Mouse (Mus musculus) olfactory bulb, adult 2 months (tissue): ENCODE measurements around the gene Nrde2. TPM values are rescaled to one million over a fixed set of nuclear protein-coding genes. Genes with fewer than 3 reads are reported as not detected.

Source experiments
- H3K27ac ChIP-seq: fragments of 200-500 bp; 2 replicates; pipeline ENCODE4 v1.5.1; 2012; ENCODE audit warnings: low read depth, low read length; ENCODE audit not compliant: insufficient read depth
- H3K4me1 ChIP-seq: fragments of 200-500 bp; 2 replicates; pipeline ENCODE4 v1.6.1; 2012; ENCODE audit warnings: low read length; ENCODE audit not compliant: control insufficient read depth, insufficient read depth
- H3K4me3 ChIP-seq: fragments of 200-500 bp; 2 replicates; pipeline ENCODE4 v1.5.1; 2012; ENCODE audit warnings: mild to moderate bottlenecking, low read depth, low read length, moderate library complexity; ENCODE audit not compliant: insufficient read depth
- CTCF ChIP-seq: fragments of 200-500 bp; IDR thresholded peaks from 2 replicates; pipeline ENCODE4 v1.5.1; 2012; ENCODE audit warnings: low read depth, mild to moderate bottlenecking, low read length, moderate library complexity; ENCODE audit not compliant: insufficient read depth
- POLR2A ChIP-seq: fragments of 200-500 bp; IDR thresholded peaks from 2 replicates; pipeline ENCODE4 v1.6.1; 2012; ENCODE audit warnings: mild to moderate bottlenecking, low read depth, low read length, moderate library complexity; ENCODE audit not compliant: insufficient read depth
- WGBS: fragments of 180-500 bp; shearing (Covaris S2); methylation state at CpG from one replicate; pipeline ENCODE4 v1.1.7; 2018; 5-methylcytosine and 5-hydroxymethylcytosine counted together
- polyA plus RNA-seq: library from polyadenylated mRNA; stranded (reverse); fragments of >200 nt; gene quantifications from 2 replicates; pipeline ENCODE4 v1.2.4, GENCODE M21; 2012; ENCODE audit warnings: low replicate concordance; ENCODE audit not compliant: missing spikeins, insufficient read depth, insufficient read length

Gene Nrde2
- polyA plus RNA-seq, 1 experiment: not detected

DNA sequence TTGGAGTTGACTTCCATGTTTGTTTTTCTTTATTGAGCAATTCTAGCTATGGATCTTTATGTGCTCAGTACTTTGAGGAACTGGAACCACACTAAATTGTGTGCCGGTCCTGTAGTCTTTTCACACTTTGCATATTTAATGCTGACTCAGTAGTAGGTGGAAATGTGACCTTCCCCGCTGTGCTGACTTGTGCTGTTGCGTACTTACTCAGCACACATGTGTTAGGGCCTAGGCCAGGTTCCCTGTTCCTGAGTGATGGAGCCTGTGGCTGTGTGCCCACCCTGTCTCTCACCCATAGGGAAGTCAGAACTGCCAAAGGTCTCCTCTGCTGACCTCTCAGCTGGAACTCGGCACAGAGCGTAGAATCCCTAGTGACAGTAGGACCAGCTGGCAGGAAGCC, 43.5 kb downstream of the Nrde2 start:
- WGBS: 85% methylated on average over 5 of the region's 5 CpGs
- Histone ChIP-seq H3K4me3 (no peak overlapping the region), H3K27ac (no peak overlapping the region), H3K4me1 (peaks cover 5% of the 10 kb centered on the region; the same call in 1 of the 2 replicates)
- no peak for TF ChIP-seq POLR2A
- TF ChIP-seq CTCF: no peak

DNA sequence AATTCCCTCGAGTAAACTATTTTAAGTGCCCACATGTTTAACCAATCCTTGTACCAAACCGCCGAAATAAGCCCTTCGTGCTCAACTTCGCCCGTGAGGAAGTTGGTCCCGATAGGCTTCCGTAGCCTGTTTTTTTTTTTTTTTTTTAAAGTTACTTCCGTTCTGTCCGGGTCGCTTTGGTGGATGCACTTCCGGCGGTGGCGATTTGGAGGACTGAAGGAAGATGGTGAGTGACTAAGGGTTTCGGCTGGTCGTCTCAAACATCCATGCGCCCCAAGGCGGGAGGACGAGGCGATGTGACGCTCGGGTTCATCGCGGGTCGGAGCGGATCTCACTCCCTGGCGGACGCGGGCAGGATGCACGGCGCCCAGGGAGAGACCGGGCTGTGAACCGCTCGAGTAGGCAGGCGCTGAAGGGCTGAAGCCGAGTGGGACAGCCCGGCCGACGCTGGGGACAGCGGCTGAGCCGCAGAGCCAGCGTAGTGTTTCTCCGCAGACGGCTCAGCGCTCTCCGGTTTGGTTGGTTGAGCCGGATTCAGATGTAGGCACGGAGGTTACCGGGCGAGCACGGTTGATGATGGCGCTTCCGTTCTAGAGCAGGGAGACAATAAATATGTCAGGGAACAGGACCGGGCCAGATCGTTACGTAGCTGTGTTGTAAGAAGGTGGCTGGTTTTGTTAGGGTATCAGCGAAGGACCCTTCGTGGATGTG, 49.3 kb downstream of the Nrde2 start, which contains the start of gene Psmc1:
Psmc1 (plus strand) TSS at position 169 of the 711 bp plus-strand sequence.
- 0% methylated on average over 58 of the region's 58 CpGs for WGBS
- Histone ChIP-seq H3K27ac (peak within 1 kb of the TSS; percentile 78), H3K4me3 (peak within 1 kb of the TSS; percentile 98), H3K4me1 (peaks cover 13% of the 10 kb centered on the region; the same call in 1 of the 2 replicates)
- TF ChIP-seq POLR2A: peak; percentile 58; the same call in 1 of the 2 replicates
- no peak for TF ChIP-seq CTCF

DNA sequence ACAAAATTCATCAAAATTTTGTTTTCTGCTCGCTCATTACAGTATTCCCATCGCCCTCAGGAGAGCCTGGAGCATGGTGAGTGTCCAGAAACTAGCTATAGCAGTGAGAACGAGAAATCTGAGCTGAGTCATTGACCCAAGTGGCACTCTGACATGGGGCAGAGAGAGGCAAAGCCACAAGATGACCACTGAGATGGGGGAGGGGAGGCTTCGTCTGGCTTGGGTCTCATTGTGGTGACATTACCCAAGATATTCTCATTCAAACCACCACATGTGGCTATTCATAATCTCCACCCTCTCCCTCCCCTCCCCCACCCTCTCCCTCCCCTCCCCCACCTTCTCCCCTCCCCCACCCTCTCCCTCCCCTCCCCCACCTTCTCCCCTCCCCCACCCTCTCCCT, 52.0 kb downstream of the Nrde2 start:
- WGBS: 59% methylated on average over 4 of the region's 4 CpGs

GRCm38 (mm10) chr12:100106275-100106895, 53.1 kb downstream of the Nrde2 start:
- WGBS: 10% methylated on average over 20 of the region's 20 CpGs
- peaks cover 11% of the 10 kb centered on the region; the same call in 1 of the 2 replicates for H3K4me1 ChIP-seq
- H3K27ac ChIP-seq: no peak overlapping the region
- TF ChIP-seq CTCF (peak; percentile 57), POLR2A (no peak)
- H3K4me3 ChIP-seq: no peak overlapping the region

More for the DNA sequence above, 52.0 kb downstream of the Nrde2 start:
- H3K27ac ChIP-seq: no peak overlapping the region
- TF ChIP-seq POLR2A (no peak), CTCF (no peak)
- no peak overlapping the region for H3K4me3 ChIP-seq
- peaks cover 13% of the 10 kb centered on the region; the same call in 1 of the 2 replicates for H3K4me1 ChIP-seq

GRCm38 (mm10) chr12:100104530-100104929, 54.9 kb downstream of the Nrde2 start:
- no peak overlapping the region for H3K27ac ChIP-seq
- H3K4me1 ChIP-seq: peaks cover 11% of the 10 kb centered on the region; the same call in 1 of the 2 replicates
- 93% methylated on average over 5 of the region's 5 CpGs for WGBS
- H3K4me3 ChIP-seq: no peak overlapping the region
- no peak for TF ChIP-seq CTCF
- no peak for TF ChIP-seq POLR2A

DNA sequence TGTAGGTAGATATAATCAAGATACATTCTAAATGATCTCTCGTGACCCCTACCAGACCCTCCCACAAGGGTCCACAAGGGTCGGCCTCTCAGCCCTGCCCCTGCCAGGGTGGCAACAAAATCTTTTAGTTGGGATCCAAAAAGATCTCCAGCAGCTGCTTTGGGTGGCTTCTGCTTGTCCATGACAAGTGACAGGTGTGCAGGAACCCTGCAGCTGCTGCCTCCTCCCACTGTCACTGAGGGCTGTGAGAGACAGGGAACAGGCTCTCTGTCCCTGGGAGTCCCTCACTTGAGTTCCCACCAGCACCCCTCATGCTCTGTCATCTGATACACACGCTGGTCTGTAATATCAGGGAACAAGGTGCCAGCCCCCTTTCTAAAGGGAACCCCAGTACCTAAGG, 57.8 kb downstream of the Nrde2 start:
- H3K27ac ChIP-seq: no peak overlapping the region
- peaks cover 22% of the 10 kb centered on the region for H3K4me1 ChIP-seq
- 83% methylated on average over 3 of the region's 3 CpGs for WGBS
- TF ChIP-seq POLR2A: no peak
- TF ChIP-seq CTCF: no peak
- H3K4me3 ChIP-seq: no peak overlapping the region

DNA sequence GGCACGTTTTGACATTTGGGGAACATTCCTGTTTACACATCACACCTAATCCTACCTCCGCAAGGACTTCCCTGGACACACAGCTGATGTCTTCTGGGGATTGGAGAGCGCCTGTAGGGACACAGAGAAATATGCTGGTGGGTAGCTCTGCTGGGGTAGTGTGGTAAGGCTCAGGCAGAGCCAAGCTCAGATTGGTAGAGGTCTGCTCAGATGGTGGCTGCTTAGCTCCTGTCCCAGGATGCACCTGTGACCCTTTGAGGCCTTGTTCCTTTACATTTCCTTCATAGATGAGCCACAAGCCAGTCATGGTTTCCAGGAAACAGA, 58.8 kb downstream of the Nrde2 start:
- WGBS: 78% methylated on average over 3 of the region's 3 CpGs

DNA sequence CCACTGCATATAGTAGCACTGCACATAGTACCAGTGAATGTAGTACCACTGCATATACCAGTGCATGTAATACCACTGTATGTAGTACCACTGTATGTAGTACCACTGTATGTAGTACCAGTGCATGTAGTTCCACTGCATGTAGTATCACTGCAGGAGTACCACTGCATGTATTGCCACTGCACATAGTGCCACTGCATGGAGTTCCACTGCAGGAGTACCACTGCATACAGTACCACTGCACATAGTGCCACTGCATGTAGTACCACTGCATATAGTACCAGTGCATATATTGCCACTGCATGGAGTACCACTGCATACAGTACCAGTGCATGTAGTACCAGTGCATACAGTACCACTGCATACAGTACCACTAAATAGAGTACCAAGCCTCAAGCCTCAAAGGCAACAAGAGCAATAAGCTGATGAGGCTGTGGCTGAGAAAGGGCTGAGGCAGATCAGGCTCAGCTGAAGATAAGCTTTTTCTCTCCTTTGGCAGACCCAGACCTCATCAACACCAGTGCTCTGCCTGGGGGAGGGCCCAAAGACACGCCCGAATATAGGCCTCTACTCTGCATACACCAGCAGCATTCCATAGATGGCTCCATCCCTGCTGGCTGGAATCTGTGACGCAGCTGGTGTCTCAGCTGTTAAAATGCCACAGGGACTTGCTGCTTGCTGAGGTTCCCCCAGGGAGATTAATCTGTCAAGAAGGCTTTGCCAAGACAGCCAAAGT, 59.3 kb downstream of the Nrde2 start:
- H3K27ac ChIP-seq: no peak overlapping the region
- H3K4me1 ChIP-seq: peaks cover 17% of the 10 kb centered on the region
- H3K4me3 ChIP-seq: no peak overlapping the region
- TF ChIP-seq POLR2A: no peak
- TF ChIP-seq CTCF: no peak
- 52% methylated on average over 3 of the region's 3 CpGs for WGBS

More for the DNA sequence above, 58.8 kb downstream of the Nrde2 start:
- Histone ChIP-seq H3K27ac (no peak overlapping the region), H3K4me1 (peaks cover 17% of the 10 kb centered on the region), H3K4me3 (no peak overlapping the region)
- TF ChIP-seq POLR2A: no peak
- no peak for TF ChIP-seq CTCF

DNA sequence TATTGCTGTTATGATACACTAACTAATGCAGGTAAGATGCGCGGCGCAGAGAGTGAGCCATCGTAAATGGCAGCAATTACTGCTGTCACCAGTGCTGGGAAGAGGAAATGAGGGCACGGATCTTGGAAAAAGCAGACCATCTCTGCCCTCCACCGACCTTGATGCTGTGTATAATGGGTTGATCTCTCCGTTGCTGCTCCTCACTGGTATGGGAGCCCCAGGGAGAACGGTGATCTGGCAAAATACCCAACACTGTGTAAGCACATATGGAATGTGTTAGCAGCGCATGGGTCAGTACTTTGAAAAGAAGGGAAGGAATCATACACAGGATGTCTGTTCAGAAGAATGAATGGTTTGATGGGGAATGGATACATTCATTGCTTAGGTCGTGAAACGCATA, 66.4 kb downstream of the Nrde2 start:
- peaks cover 5% of the 10 kb centered on the region for H3K4me1 ChIP-seq
- no peak for TF ChIP-seq POLR2A
- no peak for TF ChIP-seq CTCF
- no peak overlapping the region for H3K27ac ChIP-seq
- 84% methylated on average over 11 of the region's 11 CpGs for WGBS
- no peak overlapping the region for H3K4me3 ChIP-seq
